Mouse (Mus musculus): Measurements from ENCODE around the gene 2210408I21Rik. TPM values are rescaled to one million over a fixed set of nuclear protein-coding genes. Genes with fewer than 3 reads are reported as not detected.

The 2210408I21Rik gene
- total RNA-seq, 2 experiments from 2014 or later, result 4.2 TPM

GRCm38 (mm10) chr13:77489938-77490651, 354.8 kb downstream of the 2210408I21Rik start:
- DNase-seq, result no peak

GRCm38 (mm10) chr13:77514046-77514445, 378.7 kb downstream of the 2210408I21Rik start:
- no peak for DNase-seq

- DNase-seq, result no peak
These were observed 393.8 kb downstream of the 2210408I21Rik start for GRCm38 (mm10) chr13:77528960-77529699.

GRCm38 (mm10) chr13:77529760-77530159, 394.4 kb downstream of the 2210408I21Rik start:
- DNase-seq, result no peak

- no peak for DNase-seq
These were observed 402.1 kb downstream of the 2210408I21Rik start for GRCm38 (mm10) chr13:77537466-77537865.

- no peak for DNase-seq
These were observed 412.4 kb downstream of the 2210408I21Rik start for GRCm38 (mm10) chr13:77547486-77548385.

GRCm38 (mm10) chr13:77548386-77548695, 413.0 kb downstream of the 2210408I21Rik start:
- no peak for DNase-seq

- no peak for DNase-seq
These were observed 413.4 kb downstream of the 2210408I21Rik start for GRCm38 (mm10) chr13:77548750-77549149.

- DNase-seq, result no peak
These were observed 458.7 kb downstream of the 2210408I21Rik start for GRCm38 (mm10) chr13:77594011-77594410.

- DNase-seq, result no peak
These were observed 480.0 kb downstream of the 2210408I21Rik start for GRCm38 (mm10) chr13:77615346-77615745.

Other genes with a start within 250 kb of the 2210408I21Rik start
- gene Slf1, start 67 bp upstream of the 2210408I21Rik start, total RNA-seq (2021), result 1 to 10 TPM; 5.7 TPM